Mouse (Mus musculus) cerebellum, adult (tissue): Measurements from ENCODE around the gene Znrf4.
"Not testable (repeated sequence)": the region's sequence is repeated elsewhere in the genome, so short reads cannot be mapped to it uniquely, and the experiment has no call there.

Experiments
- ATAC-seq: cut with Nextera tagmentation; 2 replicates; pipeline ENCODE4 v1.9.2; 2017; ENCODE audit warnings: mild to moderate bottlenecking, moderate library complexity, mixed read lengths; ENCODE audit not compliant: insufficient number of reproducible peaks, low FRiP score, low TSS enrichment

Znrf4 gene

DNA sequence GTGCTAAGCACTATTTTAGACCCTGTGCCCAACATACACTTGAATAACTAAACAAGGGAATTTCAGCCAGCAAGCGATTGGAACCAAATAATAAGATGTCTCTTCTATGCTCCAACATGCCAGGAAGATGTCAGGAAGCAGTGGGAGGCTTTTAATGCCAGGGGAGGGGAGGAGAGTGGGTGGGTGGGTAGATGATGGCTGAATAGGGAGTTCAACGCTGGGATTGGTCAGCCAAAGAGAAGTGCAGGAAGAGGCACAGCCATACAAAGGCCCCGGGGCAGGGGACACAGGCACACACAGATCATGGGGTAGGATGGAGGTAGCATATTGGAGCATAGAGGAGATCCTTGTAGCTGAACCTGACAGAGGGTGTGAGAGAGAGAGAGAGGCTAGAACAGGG, 24.6 kb upstream of the Znrf4 start:
- no peak for ATAC-seq

DNA sequence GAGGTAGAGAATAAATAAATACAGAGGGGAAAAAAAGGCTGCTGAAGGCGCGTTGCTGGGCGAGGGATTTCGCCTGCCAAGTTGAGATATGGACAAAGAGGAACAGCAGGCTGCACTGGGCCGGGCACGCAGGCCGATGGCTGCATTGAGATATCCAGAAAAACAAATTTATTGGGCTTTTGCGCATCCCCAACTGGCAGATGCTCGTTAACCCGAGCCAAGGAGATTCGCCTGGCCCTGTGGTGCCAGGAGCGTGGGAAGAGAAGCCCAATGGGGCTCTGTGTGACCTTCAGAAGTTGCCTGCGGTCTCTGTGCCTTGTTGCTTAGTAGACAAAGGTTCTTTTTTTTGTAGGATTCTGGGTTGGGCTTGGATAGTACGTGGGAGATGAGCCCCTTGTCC, 24.0 kb upstream of the Znrf4 start:
- peak; percentile 52; the same call in 1 of the 2 replicates for ATAC-seq

DNA sequence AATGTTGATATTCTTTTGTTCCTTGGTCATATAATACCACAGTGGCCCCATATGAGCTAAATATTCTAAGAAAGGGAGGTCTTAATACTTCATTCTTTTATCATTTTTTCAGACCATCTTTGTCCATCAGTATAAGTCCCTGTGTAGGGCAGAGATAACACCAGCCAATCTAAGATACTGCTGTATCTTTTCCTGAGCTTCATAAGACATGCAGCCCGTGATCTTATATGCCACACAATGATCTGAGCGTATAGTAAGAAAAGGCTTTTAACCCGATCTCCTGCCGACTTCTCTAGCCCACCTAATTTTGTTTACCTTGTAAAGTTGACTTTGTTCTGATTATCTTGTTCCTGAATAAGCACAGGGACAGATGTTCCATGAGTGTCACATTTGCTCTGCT, 12.7 kb upstream of the Znrf4 start:
- no peak for ATAC-seq

DNA sequence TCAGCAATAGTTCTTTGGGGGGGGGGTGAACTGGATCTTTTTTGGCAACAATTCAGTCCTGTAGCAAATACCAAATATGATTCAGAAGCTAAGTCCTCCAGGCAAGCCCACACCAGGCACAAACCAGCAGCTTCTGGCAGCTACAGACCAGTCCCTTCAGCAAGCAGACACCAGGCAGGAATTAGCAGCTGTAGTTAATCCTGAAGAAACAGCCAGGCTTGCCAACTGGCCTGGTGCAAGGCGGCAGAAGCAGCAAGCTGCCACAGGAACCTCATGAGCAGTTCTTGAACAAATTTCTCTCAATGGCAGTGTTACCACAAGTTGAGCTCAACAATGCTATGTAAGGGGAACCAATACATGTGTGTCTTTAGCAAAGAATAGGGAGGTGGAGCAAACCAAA, 10.5 kb upstream of the Znrf4 start:
- ATAC-seq = no peak

DNA sequence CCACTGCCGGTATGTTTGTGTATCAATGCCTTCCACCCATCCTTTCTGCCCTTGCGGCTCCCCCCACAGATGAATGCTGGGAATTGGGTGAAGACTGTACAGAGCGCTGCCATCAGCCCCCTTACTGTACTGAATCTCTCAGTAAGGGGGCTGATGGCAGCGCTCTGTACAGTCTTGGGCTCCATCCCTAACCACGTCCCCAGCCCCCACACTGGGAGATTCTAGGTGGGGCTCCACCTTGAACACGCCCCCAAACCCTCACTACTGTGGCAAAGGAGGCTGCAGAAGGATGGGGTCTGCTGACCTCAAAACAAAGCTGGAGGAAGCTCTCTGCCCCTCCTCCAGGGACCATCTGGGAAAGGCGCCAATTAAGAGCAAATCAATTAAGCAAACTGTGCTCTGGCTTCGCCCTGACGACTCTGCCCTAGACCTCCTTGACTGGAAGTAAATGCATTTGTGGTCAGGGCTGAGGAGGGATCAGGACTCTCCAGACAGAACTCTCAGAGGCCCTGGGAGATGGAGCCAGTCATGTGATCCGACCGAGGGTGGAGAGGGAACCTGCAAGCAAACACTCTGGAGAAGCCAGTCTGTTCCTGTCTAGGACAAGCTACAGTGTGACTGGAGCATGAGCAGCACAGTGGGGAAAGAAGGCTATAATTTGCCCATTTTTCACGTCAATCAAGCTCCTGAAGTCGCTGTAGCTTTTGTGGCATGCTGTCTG, 3.6 kb upstream of the Znrf4 start:
- no peak for ATAC-seq

DNA sequence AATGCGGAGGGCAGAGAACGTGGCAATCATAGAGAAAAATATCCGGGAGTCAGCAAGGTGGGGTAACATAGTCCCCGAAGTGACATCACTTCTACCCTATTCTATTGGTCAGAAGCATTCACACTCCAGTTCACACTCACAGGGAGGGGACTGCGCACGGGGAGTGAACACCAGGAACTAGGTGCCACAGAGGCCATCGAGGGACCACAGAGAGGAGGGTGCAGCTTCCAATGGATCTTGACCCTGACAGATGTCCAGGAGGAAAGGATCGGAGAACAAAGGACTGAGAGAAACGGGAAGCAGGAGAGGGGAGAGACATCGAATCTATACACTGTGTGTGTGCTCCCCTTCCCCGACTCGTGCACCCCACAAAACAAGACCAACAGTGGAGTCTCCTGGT, 2.7 kb upstream of the Znrf4 start:
- ATAC-seq = no peak

DNA sequence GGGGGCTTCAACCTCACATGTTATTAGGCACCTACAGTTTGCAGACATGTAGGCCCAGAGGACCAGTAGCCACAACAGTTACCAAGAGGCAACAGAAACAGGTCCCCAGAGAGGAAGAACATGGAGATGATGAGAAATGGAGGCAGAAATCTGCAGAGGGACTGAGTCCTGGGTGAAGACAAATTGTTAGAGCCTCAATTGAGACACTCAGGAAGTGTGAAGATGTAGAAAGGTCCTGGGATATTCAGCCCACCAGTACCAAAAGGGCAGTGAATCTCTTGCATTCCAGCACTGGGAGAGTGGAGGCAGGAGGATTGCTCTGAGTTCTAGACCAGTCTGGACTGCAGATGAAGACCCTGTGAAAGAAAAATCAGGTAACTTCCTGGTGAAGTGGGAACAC, 2.1 kb upstream of the Znrf4 start:
- ATAC-seq = no peak

DNA sequence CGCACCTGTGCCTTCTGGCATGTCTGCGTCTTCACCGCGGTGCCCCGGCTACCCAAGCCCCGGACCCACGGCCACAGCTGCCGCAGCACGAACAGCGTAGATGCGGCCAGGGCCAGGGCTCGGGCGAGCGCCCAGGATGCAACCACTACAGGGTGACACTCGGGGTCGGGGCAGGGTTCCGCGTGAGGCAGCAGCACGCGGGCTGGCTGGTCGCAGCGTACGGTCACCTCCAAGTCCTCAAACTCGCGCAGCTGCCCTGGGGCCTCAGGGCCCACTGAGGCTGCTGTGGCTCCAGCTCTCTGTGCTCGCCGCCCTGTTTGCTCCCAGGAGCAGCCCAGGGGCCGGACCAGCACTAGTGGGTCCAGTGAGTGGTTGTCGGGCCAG, 532 bp downstream of the Znrf4 start:
- no peak for ATAC-seq

DNA sequence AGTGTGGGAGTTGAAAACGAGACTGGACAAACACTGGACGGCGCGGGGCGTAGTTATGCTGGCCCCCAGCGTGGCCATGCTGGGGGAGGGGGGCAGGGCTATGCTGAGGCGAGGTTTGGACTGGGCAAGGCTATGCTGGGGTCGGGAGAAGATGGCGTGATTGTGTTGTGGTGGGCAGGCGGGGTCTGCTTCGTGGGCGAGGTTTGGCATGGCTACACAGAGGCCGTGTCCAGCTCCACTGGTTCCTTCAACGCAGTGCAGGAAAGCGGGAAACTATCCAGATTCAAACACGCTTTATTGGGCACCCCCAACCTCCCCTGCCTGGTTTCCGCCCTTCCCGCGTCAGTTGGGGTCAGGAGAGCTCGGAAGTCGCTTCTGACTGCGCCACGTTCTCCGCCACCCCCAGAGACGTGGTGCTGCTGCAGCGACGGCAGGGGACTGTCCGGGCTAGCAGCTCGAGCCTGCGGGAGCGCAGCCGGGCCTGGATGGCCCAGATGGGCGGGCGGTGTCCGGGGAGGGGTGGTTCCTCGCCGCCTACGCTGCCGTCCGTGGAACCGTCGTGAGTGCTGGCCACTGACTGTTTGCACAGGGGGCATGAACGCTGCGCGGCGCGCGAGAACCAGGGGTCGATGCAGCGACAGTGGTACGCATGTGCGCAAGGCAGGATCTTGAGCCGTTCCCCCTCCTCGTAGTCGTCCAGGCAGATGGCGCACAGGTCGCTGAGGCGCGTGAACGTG, 1.1 kb downstream of the Znrf4 start:
- no peak for ATAC-seq

DNA sequence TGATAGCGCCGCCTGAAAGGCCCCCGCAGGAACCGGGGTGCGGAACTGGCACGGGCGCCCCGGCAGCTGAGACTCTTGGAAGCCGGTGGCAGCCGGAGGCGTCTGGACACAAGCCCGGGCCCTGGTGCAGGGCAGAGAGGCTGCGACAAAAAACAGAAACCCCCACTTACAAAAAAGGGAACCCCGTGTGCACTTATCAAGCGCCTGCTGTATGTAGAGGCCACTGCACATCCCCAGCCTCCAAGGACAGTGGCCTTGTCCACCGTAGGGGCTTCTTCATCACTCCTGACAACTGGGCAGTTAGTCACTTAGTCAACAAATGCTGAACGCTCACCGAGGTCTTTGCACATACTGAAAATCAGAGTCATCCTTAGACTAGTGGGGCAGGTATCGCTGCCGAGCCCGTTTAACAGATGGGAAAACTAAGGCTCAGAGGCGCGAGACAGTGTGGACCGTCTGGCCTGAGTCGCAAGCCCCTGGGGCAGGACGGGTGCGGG, 1.7 kb downstream of the Znrf4 start:
- no peak for ATAC-seq

DNA sequence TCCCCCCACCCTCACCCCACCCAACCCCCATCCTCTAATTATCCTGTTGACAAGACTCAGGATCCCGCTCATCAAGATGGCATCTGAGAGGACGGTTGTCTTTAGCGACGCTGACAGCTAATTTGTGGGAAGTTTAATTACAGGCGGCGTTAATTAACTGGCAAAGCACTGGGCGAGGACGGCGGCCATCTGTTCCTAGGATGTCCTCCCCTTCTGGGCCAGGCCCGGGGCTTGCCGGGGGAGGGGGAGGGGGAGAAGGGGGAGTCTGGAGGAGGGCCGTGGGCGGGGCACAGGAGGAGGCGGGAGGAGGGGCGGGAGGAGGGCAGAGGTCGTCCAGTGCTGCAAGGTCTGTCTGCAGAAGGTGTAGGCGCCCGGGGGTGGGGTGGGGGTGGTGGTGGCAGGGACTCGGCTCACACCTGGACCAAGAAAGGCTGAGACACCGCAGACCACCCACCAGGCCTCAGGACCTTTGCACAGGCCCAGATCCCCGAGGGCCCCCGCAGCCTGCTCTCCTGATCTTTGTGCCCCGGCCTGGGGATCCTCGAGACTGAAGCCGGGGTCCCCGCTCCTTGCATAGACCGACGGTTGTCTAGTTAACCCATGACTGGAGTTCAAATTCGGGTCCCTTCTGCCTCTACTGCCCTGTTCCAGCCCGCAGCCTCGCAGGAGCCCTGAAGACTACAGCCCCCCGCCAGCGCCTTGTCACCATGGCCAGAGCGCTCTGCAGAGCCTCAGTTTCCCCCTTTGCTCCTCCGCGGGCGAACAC, 2.3 kb downstream of the Znrf4 start:
- ATAC-seq = no peak

DNA sequence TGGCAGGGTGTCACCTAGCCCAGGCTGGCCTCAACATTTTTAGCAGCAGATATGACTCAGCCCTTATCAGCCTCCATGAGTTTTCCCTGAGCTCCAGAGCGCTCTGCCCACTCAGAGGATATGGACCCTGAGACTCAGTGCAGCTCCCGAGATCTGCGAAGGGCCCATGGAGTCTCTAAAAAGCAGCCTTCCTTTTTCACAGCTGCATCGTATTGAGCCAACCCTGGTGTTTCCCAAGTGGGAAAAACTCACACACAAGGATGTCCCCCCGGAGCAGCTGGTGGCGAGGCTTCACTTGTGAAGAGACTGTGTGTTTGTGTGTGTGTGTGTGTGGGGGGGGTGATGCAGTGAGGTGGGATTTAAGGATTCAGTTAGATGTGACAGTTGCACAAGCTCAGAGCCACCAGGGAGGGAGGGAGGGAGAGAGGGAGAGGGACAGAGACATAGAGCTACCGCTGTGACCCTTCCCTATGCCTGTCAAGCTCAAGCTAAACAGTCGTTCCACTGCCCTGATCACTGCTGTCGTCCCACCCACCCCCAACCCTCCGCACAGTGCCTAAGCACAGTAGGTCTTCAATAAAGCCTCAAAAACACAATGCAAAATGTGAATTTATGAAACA, 3.1 kb downstream of the Znrf4 start:
- ATAC-seq = no peak

DNA sequence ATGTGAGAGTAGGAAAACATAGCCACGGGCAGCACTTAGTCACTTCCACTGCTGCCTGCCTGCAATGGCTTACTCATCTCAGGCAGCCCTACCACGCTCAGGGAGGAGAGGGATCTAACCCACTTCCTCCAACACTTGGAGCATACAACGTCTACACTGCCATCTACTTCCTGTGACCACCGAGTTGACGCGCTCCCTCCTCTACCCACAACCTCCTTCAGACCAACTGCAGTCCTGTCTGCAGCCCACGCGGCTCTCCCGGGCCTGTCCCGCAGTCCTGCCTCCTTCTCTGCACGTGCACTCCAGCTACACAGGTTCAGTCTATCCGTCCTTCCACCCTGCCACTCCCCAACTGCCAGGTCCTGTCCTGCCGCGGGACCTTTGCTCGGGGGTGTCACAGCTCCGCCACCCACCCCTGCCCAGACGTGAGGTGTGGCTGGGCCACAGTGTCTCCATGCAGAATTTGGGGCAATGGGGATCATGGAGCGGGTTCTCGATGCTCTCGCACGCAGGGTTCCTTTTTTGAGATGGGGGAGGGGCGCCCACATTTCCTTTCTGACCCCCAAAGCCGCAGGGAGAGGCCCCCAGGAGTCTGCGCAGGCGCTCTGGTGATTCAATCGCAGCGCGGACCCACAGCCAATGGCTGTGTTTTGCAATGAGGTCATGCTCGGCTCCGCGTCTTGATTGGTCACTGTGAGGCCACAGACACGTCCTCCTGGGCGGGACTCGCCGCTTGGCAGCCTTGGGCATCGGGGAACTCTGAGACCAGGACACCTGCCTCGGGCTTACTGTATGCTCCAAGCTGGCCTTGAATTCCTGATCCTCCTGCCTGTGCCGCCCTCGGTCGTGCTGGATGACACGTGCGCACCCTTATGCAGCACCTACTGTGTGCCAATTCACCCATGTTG, 4.8 kb downstream of the Znrf4 start:
- peak; percentile 96 for ATAC-seq

DNA sequence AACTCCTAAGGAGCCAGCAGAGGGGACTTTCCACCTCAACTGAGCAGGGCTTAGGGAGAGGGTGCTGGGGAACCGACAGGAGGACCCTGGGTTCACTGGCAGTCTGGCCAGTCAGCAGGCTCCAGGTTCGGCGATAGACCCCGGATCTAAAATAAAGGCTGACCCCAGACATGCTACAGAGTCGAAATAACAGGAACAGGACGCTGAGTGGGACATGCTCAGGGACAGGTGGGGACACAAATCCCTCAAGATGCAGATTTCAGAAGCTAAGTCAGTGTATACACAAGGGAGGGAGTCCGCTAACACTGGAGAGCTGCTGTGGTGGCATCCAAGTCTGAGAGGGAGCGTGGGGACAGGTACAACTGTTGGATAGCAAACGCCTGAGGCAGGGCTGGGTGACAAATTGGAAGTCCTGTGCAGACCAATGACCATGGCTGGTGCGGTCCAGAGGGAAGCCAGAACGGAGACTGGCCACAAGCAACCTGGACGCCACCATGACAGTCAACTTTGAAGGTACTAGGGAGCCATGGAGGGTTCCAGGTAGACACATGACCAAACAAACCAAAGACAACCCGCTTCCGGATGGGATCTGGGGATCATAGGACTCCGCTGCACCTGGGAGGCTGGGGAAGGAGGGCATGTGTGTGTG, 5.7 kb downstream of the Znrf4 start:
- no peak for ATAC-seq

DNA sequence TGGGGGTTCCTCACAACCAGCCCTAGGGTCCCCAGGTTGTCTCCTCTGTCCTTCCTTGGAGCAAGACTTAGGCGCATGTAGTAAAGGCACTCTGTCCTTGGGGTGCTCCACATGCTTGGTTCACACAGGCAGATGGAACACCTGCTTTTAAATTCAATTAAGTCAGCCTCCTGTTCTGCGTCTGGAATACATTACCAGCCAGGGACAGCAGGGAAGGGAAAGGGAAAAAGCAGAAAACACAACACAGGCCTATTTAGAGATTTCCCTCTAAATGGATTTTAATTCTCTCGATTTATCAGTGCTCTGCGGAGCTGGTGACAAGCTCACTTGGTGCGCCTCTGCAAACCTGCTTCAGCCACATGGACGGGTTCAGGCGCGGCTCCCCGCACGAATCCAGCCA, 6.8 kb downstream of the Znrf4 start:
- ATAC-seq = no peak

DNA sequence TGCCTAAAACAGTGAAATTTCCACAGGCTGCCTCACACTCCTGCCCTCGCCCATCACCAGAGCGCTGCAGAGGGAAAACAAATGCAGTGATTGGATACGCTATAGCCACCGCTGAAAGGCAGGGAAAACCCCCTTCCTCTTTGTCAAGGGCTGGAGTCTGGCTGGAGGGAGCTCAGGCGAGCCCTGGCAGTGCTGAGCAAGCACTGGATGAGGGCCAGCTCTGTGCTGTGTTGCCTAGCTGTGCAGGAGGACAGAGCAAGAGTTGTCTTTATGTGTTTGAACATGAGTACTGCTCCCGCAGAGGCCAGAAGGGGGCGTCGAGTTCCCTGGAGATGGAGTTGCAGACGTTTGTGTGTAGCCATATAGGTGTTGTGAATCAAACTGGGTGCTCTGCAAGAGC, 9.7 kb downstream of the Znrf4 start:
- peak; percentile 36; the same call in 1 of the 2 replicates for ATAC-seq

DNA sequence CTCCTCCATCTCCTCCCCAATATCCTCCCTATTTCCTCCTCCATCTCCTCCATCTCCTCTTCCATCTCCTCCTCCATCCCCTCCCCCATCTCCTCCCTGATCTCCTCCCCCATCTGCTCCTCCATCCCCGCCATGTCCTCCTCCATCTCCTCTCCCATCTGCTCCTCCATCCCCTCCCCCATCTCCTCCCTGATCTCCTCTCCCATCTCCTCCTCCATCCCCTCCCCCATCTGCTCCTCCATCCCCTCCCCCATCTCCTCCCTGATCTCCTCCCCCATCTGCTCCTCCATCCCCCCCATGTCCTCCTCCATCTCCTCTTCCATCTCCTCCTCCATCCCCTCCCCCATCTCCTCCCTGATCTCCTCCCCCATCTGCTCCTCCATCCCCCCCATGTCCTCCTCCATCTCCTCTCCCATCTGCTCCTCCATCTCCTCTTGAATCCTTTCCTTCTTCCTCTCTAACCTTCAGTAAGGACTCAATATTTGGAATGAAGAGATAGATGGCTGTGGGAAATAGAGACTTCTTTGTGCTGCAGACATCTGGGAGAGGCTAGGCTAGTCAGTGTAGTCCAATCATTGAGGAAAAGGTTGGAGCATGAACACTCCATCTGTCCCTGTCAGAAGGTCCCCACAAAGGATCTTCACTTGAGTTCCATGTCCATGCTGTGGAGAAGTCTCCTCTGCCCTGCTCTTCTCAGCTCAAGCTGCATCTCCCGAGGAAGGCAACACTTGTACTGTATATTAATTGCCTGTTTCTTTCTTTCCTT, 10.4 kb downstream of the Znrf4 start:
- ATAC-seq = not testable (repeated sequence)

DNA sequence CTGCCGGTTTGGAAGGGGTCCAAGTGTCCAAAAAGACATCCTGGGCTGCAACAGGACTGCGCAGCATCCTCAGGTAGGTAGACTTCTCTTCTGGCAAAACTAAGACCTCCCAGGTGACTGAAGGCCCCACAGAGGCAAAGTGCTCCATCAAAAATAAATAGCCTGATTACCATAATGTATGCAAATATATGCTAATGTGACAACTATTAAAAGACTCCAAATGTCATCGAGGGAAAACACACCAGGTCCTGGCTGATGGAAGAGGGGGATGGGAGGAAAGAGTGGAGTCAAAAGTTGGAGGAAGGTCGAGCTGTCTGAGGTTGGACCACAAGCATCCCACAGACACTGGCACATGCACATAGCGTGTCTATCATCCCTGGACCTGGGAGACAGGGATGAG, 13.0 kb downstream of the Znrf4 start:
- no peak for ATAC-seq

DNA sequence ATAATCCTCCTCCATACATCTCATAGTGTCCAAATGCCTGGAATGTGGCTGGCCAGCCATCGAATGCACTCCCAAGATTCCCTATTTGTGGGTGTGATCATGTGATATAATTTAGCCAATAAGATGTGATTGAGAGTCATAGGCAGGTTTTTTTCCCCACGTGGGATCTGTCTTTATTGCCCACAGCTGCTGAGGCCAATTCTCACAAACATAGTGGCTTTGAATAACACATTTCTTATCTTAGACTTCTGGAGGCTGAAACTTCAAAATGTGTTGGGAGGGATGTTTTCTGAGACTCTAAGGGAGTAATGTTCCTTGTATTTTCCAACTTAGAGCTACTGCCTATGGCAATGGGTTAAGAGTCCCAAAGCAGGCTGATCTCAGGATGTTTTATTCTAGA, 17.8 kb downstream of the Znrf4 start:
- ATAC-seq = no peak
